Mouse (Mus musculus) liver, postnatal 0 days (tissue): ENCODE measurements around the gene Rasa2.

ENCODE experiments used
- CTCF ChIP-seq: sonication (generic); IDR thresholded peaks from 2 replicates; pipeline ENCODE4 v1.5.1; 2016; ENCODE audit warnings: antibody characterized with exemption, low read depth
- EP300 ChIP-seq: IDR thresholded peaks from 2 replicates; pipeline ENCODE4 v1.6.1; 2016; ENCODE audit warnings: antibody characterized with exemption, low read depth, mild to moderate bottlenecking

DNA sequence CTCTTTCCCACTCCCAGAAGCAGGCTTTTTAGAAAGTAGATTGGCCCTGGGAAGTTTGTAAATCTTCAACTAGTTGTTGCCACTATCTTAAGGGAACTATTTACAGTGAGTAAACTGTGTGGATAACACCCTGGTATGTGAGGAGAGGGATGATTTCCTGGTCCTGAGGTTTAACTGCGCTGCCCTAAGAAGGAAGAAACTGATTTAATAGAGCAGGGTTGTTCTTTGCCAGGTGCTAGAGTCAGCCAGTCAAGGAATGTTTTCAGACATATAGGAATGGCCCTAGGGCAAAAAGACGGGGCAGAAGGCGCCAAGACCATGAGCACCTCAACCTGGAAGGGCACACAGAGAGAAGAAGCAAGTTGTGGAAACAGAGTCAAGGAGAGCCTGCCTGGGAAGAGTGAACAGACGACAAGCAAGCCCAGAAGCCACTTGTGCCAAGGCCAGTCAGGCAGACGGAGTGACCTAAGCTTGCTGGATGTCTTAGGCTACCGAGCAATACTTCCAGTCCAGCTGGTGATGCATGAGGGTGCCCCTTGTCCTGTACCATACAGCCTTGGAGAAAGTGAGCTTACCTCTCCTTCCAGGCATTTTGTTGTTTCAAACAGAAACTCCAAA, 765 bp upstream of the Rasa2 start:
- no peak for TF ChIP-seq CTCF
- TF ChIP-seq EP300 = no peak
